Mouse (Mus musculus): ENCODE measurements at regions not wholly inside any gene's neighbourhood (a gene's known extent, or its start where the extent isn't known, plus 50 kb on each side); places are given as distances from the start of the nearest gene placed in this dataset.

DNA sequence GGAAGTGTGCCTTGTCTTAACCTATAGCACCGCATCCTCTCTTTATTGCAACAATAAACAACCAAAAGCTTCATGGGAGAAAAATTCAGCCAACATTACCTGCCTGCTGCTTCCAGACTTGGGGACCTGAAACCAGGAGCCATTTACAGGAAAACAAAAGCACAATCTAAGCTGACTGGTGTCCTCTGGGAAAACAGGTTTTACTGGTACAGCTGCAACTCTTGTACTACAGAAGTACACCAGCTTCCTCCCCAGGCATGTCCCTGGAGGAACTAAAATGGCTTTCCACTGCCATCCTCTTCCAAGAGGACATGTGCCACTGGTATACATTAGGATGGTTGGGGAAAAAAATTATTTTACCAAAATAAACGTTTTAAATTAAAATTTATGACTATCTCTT lies 63.9 kb upstream of the Ptprk start:
- TF ChIP-seq CTCF (IDR thresholded peaks at IDR 0.05) (no peak), EP300 (IDR thresholded peaks at IDR 0.05) (no peak)

Measured in lung, postnatal 0 days (tissue).